Mouse (Mus musculus): Measurements from ENCODE around the gene Hist4h4.
"Not testable (repeated sequence)": the region's sequence is repeated elsewhere in the genome, so short reads cannot be mapped to it uniquely, and the experiment has no call there.

The Hist4h4 gene

GRCm38 (mm10) chr6:136813117-136813516 lies 8.9 kb upstream of the Hist4h4 start:
- no peak for DNase-seq (ENCODE audit: low spot score)

GRCm38 (mm10) chr6:136811196-136811595 lies 7.0 kb upstream of the Hist4h4 start:
- no peak for DNase-seq (ENCODE audit: low spot score)

- DNase-seq (ENCODE audit: low spot score), result no peak
These were observed 5.5 kb upstream of the Hist4h4 start for GRCm38 (mm10) chr6:136809673-136810072.

GRCm38 (mm10) chr6:136809077-136809476 lies 4.9 kb upstream of the Hist4h4 start:
- DNase-seq (ENCODE audit: low spot score), result no peak

GRCm38 (mm10) chr6:136808631-136809046 lies 4.4 kb upstream of the Hist4h4 start:
- no peak for DNase-seq (ENCODE audit: low spot score)

GRCm38 (mm10) chr6:136808014-136808417 lies 3.8 kb upstream of the Hist4h4 start, which contains the start of gene H2afj:
Gene H2afj, plus strand, starts transcription at chr6:136808244.
- peak; percentile 97 for DNase-seq (ENCODE audit: low spot score)

- DNase-seq (ENCODE audit: low spot score), result no peak
These were observed 3.3 kb upstream of the Hist4h4 start for GRCm38 (mm10) chr6:136807395-136808013.

- DNase-seq (ENCODE audit: low spot score), result no peak
These were observed 2.6 kb upstream of the Hist4h4 start for GRCm38 (mm10) chr6:136806819-136807218.

GRCm38 (mm10) chr6:136805409-136805775 lies 1.2 kb upstream of the Hist4h4 start:
- no peak for DNase-seq (ENCODE audit: low spot score)

GRCm38 (mm10) chr6:136804705-136805408 lies 642 bp upstream of the Hist4h4 start:
- DNase-seq (ENCODE audit: low spot score), result no peak

- no peak for DNase-seq (ENCODE audit: low spot score)
These were observed 999 bp downstream of the Hist4h4 start for GRCm38 (mm10) chr6:136803093-136803738.

GRCm38 (mm10) chr6:136801274-136801673 lies 2.9 kb downstream of the Hist4h4 start:
- no peak for DNase-seq (ENCODE audit: low spot score)

- DNase-seq (ENCODE audit: low spot score), result no peak
These were observed 3.5 kb downstream of the Hist4h4 start for GRCm38 (mm10) chr6:136800710-136801109.

GRCm38 (mm10) chr6:136797874-136798693 lies 6.1 kb downstream of the Hist4h4 start:
- not testable (repeated sequence) for DNase-seq (ENCODE audit: low spot score)

- no peak for DNase-seq (ENCODE audit: low spot score)
These were observed 8.4 kb downstream of the Hist4h4 start for GRCm38 (mm10) chr6:136795850-136796249.

GRCm38 (mm10) chr6:136795110-136795509 lies 9.1 kb downstream of the Hist4h4 start:
- no peak for DNase-seq (ENCODE audit: low spot score)

GRCm38 (mm10) chr6:136793831-136794525 lies 10.2 kb downstream of the Hist4h4 start:
- DNase-seq (ENCODE audit: low spot score), result no peak

- DNase-seq (ENCODE audit: low spot score), result no peak
These were observed 11.1 kb downstream of the Hist4h4 start for GRCm38 (mm10) chr6:136792884-136793758.

GRCm38 (mm10) chr6:136789391-136789971 lies 14.7 kb downstream of the Hist4h4 start:
- DNase-seq (ENCODE audit: low spot score), result no peak

- no peak for DNase-seq (ENCODE audit: low spot score)
These were observed 21.5 kb downstream of the Hist4h4 start for GRCm38 (mm10) chr6:136782761-136783160.

Data from left cerebral cortex, adult 11 months (tissue).